Mouse (Mus musculus): Measurements from ENCODE around the gene Gipc3. TPM values are rescaled to one million over a fixed set of nuclear protein-coding genes. Genes with fewer than 3 reads are reported as not detected.
A peak's percentile ranks its signal among the peaks of the same experiment; 100 is the strongest.

The Gipc3 gene
- polyA plus RNA-seq (2014; fragmentation: Nextera tagmentation; extraction: Ambion mirVana), result not detected in 2 replicates

DNA sequence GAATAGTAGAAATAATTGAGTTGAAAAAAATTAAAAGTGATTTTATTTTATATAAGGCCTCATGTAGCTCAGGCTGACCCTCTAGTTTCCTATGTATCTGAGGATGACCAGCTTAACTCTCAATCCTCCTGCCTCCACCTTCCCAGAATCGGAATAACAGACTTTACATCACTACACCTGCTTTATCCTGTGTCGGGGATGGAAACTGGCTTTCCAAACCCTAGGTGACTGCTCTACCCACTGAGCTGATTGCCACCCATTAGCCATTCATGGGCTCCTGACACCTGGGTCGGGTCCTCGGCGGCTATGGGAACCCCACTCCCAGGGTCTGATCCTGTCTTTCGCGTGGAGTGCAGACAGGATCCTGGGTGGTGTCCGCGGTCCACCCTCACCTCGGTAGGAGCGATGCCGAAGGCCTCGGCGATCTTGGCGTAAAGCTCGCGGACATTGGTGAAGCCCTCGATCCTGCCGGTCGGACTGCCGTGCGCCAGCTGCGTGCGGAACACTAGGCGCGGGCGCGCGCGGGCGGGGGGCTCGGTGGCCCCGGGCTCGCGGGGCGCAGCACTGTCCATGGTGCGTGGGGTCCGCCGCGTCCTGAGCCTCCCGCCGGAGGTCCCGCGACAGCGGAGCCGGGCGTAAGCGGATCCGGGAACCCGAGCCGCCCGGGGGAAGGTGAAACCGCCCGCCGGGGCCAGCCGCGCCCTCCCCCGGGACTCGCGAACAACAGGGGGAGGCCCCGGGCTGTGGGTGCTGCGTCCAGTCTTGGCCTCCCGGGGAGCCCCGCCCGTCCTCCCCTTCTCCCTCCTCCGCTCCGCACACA lies at the start of gene Gipc3:
Gipc3 (minus strand) TSS at position 581 of the 820 bp plus-strand sequence.
- peaks cover 38% of the 10 kb centered on the region for H3K27me3 ChIP-seq (replicated peaks; ENCODE audit: control insufficient read depth, insufficient read depth, low read length)
- DNase-seq (ENCODE audit: low spot score), result no peak
- peaks cover 8% of the 10 kb centered on the region; the same call in 1 of the 2 replicates for H3K4me1 ChIP-seq (ENCODE audit: control insufficient read depth, insufficient read depth, low read length)
- no peaks in the 10 kb centered on the region for H3K9me3 ChIP-seq (replicated peaks; ENCODE audit: control insufficient read depth, low read length)
- ATAC-seq, result no peak
- no peak within 1 kb of the TSS for H3K27ac ChIP-seq (ENCODE audit: low read depth, low read length)
- 4% methylated on average over 48 of the region's 67 CpGs for WGBS
- peak within 1 kb of the TSS; percentile 59 for H3K9ac ChIP-seq (ENCODE audit: low read length)
- H3K4me3 ChIP-seq (ENCODE audit: low read depth, low read length), result peak within 1 kb of the TSS; percentile 33
- peak within 1 kb of the TSS; percentile 58 for H3K4me2 ChIP-seq (ENCODE audit: low read length)
- H3K36me3 ChIP-seq (ENCODE audit: control insufficient read depth, insufficient read depth, low read length), result peaks cover 6% of the 10 kb centered on the region

DNA sequence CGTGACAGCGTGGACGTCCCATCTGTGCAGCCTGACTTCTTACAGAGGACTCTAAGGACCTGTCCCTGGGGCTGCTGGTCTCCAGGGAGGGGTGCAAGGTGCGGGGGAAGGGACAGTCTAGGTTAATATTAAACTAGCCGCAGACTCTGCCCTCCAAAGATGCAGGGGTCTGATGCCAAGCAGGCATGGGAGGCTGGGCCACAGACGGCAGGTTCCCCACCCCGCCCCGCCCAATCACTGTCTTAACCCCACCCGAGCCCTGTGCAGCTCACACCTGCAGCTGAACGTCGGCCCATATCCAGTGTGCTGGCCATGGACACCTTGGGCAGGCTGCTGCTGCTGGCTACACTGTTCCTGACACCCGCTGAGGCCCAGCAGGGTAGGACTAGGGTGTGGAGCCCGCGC lies 49.7 kb upstream of the Gipc3 start, which contains the start of gene Smim24:
Smim24 (plus strand) TSS at position 271 of the 405 bp plus-strand sequence.
- Histone ChIP-seq H3K9ac (ENCODE audit: low read length) (peak within 1 kb of the TSS; percentile 50; the same call in 1 of the 2 replicates), H3K4me2 (ENCODE audit: low read length) (peak within 1 kb of the TSS; percentile 42), H3K27ac (ENCODE audit: low read depth, low read length) (no peak within 1 kb of the TSS; the same call in 1 of the 2 replicates), H3K9me3 (replicated peaks; ENCODE audit: control insufficient read depth, low read length) (no peaks in the 10 kb centered on the region), H3K4me1 (ENCODE audit: control insufficient read depth, insufficient read depth, low read length) (no peaks in the 10 kb centered on the region; the same call in 1 of the 2 replicates), H3K4me3 (ENCODE audit: low read depth, low read length) (no peak within 1 kb of the TSS), H3K36me3 (ENCODE audit: control insufficient read depth, insufficient read depth, low read length) (peaks cover 19% of the 10 kb centered on the region), H3K27me3 (replicated peaks; ENCODE audit: control insufficient read depth, insufficient read depth, low read length) (no peaks in the 10 kb centered on the region)
- no peak for DNase-seq (ENCODE audit: low spot score)
- WGBS, result 73% methylated on average over 14 of the region's 14 CpGs
- no peak for ATAC-seq

DNA sequence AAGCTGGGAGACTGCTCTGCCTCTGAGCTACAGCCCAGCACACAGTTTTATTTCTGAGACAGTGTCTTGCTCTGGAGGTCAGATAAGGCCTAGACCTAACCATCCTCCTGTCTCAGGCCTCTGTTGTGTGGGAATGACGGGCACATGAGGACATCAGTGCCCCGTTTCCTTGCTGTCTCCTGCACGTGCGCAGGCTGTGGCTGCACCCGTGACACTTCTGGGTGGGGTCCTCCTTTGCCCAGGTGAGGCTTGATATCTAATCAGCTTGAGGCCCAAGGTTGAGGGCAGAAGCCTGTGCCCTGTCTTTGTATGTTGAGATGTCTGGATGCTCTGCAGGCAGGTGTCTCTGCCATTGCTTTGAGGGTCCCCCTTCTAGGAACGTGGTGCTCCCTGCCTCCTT lies 49.2 kb upstream of the Gipc3 start:
- no peak for ATAC-seq
- H3K9ac ChIP-seq (ENCODE audit: low read length), result no peak overlapping the region
- 85% methylated on average over 6 of the region's 6 CpGs for WGBS
- H3K27ac ChIP-seq (ENCODE audit: low read depth, low read length), result no peak overlapping the region
- H3K27me3 ChIP-seq (replicated peaks; ENCODE audit: control insufficient read depth, insufficient read depth, low read length), result no peaks in the 10 kb centered on the region
- H3K9me3 ChIP-seq (replicated peaks; ENCODE audit: control insufficient read depth, low read length), result no peaks in the 10 kb centered on the region
- no peak overlapping the region for H3K4me2 ChIP-seq (ENCODE audit: low read length)
- no peaks in the 10 kb centered on the region; the same call in 1 of the 2 replicates for H3K4me1 ChIP-seq (ENCODE audit: control insufficient read depth, insufficient read depth, low read length)
- H3K36me3 ChIP-seq (ENCODE audit: control insufficient read depth, insufficient read depth, low read length), result peaks cover 23% of the 10 kb centered on the region
- DNase-seq (ENCODE audit: low spot score), result no peak
- no peak overlapping the region for H3K4me3 ChIP-seq (ENCODE audit: low read depth, low read length)

DNA sequence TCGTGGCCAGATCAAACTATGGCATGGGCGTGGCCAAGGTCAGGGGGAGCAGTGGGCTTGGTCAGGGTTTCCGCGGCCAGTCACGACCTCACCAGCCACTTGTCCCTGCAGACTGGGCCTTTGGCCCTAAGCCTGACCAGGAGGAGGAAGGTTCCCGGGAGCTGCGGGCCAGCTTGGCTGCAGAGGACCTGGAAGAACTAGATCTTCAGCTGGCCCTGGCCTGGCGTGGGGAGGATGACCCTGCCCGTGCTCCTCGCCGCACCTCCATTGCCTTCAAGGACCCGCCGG lies 47.6 kb upstream of the Gipc3 start:
- Histone ChIP-seq H3K27me3 (replicated peaks; ENCODE audit: control insufficient read depth, insufficient read depth, low read length) (no peaks in the 10 kb centered on the region), H3K9me3 (replicated peaks; ENCODE audit: control insufficient read depth, low read length) (no peaks in the 10 kb centered on the region), H3K36me3 (ENCODE audit: control insufficient read depth, insufficient read depth, low read length) (peaks cover 38% of the 10 kb centered on the region), H3K4me3 (ENCODE audit: low read depth, low read length) (no peak overlapping the region), H3K27ac (ENCODE audit: low read depth, low read length) (no peak overlapping the region), H3K9ac (ENCODE audit: low read length) (no peak overlapping the region), H3K4me1 (ENCODE audit: control insufficient read depth, insufficient read depth, low read length) (peaks cover under 1% of the 10 kb centered on the region; the same call in 1 of the 2 replicates), H3K4me2 (ENCODE audit: low read length) (no peak overlapping the region)
- ATAC-seq (no peak), DNase-seq (ENCODE audit: low spot score) (no peak)
- 91% methylated on average over 13 of the region's 13 CpGs for WGBS

DNA sequence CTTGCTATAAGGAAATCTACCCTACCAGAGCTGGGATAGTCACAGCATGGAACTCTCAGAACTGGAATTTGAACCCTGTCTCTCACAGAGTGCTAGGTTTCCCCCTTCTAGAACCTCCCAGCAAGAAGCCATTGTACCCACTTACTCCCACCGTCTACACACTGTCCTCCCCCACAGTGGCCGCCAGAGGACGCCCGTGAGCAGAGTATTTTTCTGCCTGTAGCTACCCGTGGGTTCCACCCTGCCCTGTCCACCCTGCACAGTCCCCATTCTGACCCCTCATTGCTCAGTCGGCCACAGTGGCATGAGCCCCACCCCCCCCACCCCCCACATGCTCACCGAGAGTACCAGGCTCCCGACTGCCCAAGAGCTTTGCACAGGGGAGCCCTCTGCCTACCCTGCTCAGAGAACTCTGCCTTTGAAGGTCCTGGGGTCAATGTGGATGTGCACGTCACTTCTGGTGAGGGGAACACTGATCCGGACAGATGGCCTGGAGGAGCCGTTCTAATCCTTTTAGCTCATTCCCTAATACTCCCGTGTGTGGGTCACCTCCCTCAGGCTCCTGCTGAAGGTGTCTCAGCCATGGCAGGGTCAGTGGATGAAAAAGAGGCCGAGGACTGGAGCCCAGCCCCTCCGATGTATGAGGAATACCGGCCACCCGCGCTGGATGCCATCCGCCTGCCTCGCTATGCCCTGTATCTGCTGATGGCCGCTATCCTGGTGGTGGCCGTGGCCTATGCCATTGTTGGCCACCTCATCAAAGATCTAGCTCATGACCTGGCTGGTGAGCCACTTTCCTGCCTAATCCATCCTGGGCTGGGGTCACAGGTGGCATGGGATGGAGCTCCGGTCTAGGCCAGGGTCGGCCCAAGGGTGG lies 47.0 kb upstream of the Gipc3 start:
- ATAC-seq (peak; percentile 74), DNase-seq (ENCODE audit: low spot score) (peak; percentile 57)
- peaks cover 6% of the 10 kb centered on the region for H3K4me1 ChIP-seq (ENCODE audit: control insufficient read depth, insufficient read depth, low read length)
- peaks cover 38% of the 10 kb centered on the region for H3K36me3 ChIP-seq (ENCODE audit: control insufficient read depth, insufficient read depth, low read length)
- no peak overlapping the region for H3K27ac ChIP-seq (ENCODE audit: low read depth, low read length)
- H3K9me3 ChIP-seq (replicated peaks; ENCODE audit: control insufficient read depth, low read length), result no peaks in the 10 kb centered on the region
- no peaks in the 10 kb centered on the region for H3K27me3 ChIP-seq (replicated peaks; ENCODE audit: control insufficient read depth, insufficient read depth, low read length)
- no peak overlapping the region for H3K4me2 ChIP-seq (ENCODE audit: low read length)
- H3K4me3 ChIP-seq (ENCODE audit: low read depth, low read length), result no peak overlapping the region
- no peak overlapping the region for H3K9ac ChIP-seq (ENCODE audit: low read length)
- 59% methylated on average over 23 of the region's 23 CpGs for WGBS

DNA sequence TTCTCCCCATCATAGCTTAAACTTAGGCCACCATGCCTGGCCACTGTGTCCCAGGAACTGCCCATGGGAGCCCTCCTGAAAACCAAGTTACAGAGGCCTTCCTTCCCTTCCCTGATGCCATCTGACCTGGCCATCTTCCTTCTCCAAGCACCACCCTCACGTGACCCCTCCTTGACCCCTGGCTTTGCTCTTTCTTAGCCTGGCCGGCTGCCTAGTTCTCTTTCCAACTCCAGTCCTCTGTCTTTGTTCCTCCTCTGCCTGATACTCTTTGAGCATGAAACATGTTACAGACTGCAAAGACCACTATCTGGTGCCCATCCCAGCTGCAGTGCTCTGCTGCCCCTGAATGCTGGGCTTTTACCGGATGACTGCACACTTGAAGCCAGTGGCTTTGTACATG lies 46.3 kb upstream of the Gipc3 start:
- H3K9ac ChIP-seq (ENCODE audit: low read length), result no peak overlapping the region
- 53% methylated on average over 3 of the region's 3 CpGs for WGBS
- peaks cover 7% of the 10 kb centered on the region for H3K4me1 ChIP-seq (ENCODE audit: control insufficient read depth, insufficient read depth, low read length)

DNA sequence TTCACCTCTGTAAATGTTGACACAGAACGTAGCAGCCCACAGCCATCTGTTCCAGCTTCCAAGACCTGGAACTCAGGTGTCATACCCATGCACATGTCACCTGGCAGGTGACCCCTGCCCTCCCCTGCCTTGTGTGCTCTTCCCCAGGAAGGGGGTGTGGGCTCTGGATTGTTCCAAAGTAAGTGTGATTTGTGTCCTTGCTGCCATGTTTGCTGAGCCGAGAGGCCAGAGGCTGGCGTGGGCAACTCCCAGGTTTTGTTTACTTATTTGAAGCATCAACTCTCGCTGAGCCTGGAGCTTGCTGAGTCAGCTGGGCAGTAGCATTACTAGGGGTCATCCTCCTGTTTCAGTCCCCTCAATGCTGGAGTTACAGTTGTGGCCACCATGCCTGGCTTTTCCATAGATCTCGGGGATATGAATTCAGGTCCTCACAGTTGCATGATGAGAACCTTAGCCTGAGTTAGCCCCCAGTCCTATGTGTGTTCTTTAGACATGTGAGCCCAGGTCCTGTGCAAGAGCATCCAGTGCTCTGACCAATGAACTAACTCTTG lies 45.5 kb upstream of the Gipc3 start, which contains the start of gene Gm48552:
Gm48552 (plus strand) TSS at position 501 of the 551 bp plus-strand sequence.
- ATAC-seq, result no peak
- H3K36me3 ChIP-seq (ENCODE audit: control insufficient read depth, insufficient read depth, low read length), result peaks cover 38% of the 10 kb centered on the region
- no peak within 1 kb of the TSS for H3K27ac ChIP-seq (ENCODE audit: low read depth, low read length)
- no peak for DNase-seq (ENCODE audit: low spot score)
- WGBS, result 88% methylated on average over 5 of the region's 5 CpGs
- H3K4me1 ChIP-seq (ENCODE audit: control insufficient read depth, insufficient read depth, low read length), result peaks cover 7% of the 10 kb centered on the region
- no peaks in the 10 kb centered on the region for H3K9me3 ChIP-seq (replicated peaks; ENCODE audit: control insufficient read depth, low read length)
- H3K4me2 ChIP-seq (ENCODE audit: low read length), result no peak within 1 kb of the TSS
- no peak within 1 kb of the TSS for H3K4me3 ChIP-seq (ENCODE audit: low read depth, low read length)
- H3K9ac ChIP-seq (ENCODE audit: low read length), result no peak within 1 kb of the TSS
- no peaks in the 10 kb centered on the region for H3K27me3 ChIP-seq (replicated peaks; ENCODE audit: control insufficient read depth, insufficient read depth, low read length)

More for the DNA sequence above, 46.3 kb upstream of the Gipc3 start:
- H3K27ac ChIP-seq (ENCODE audit: low read depth, low read length), result no peak overlapping the region
- no peaks in the 10 kb centered on the region for H3K9me3 ChIP-seq (replicated peaks; ENCODE audit: control insufficient read depth, low read length)
- DNase-seq (ENCODE audit: low spot score) (no peak), ATAC-seq (no peak)
- H3K36me3 ChIP-seq (ENCODE audit: control insufficient read depth, insufficient read depth, low read length), result peaks cover 38% of the 10 kb centered on the region
- H3K4me3 ChIP-seq (ENCODE audit: low read depth, low read length), result no peak overlapping the region
- no peak overlapping the region for H3K4me2 ChIP-seq (ENCODE audit: low read length)
- no peaks in the 10 kb centered on the region for H3K27me3 ChIP-seq (replicated peaks; ENCODE audit: control insufficient read depth, insufficient read depth, low read length)

DNA sequence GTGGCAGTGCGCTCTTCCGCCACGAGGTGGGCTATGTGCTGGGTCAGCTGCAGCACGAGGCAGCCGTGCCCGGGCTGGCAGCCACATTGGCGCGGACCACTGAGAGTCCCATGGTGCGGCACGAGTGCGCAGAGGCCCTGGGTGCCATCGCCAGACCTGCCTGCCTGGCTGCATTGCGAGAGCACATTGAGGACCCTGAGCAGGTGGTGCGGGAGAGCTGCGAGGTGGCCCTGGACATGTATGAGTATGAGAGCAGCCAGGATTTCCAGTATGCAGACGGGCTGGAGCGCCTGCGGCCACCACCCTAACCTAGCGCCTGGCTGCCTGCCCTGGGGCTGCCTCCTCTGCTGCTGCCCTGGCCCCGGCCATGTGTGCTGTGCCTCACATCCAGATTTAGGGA lies 44.6 kb upstream of the Gipc3 start:
- Histone ChIP-seq H3K36me3 (ENCODE audit: control insufficient read depth, insufficient read depth, low read length) (peaks cover 38% of the 10 kb centered on the region), H3K9me3 (replicated peaks; ENCODE audit: control insufficient read depth, low read length) (no peaks in the 10 kb centered on the region), H3K4me2 (ENCODE audit: low read length) (no peak overlapping the region), H3K27me3 (replicated peaks; ENCODE audit: control insufficient read depth, insufficient read depth, low read length) (no peaks in the 10 kb centered on the region), H3K4me1 (ENCODE audit: control insufficient read depth, insufficient read depth, low read length) (peaks cover 7% of the 10 kb centered on the region), H3K9ac (ENCODE audit: low read length) (no peak overlapping the region), H3K4me3 (ENCODE audit: low read depth, low read length) (no peak overlapping the region), H3K27ac (ENCODE audit: low read depth, low read length) (no peak overlapping the region)
- ATAC-seq (no peak), DNase-seq (ENCODE audit: low spot score) (no peak)
- 96% methylated on average over 20 of the region's 20 CpGs for WGBS

Data from forebrain, embryonic 14.5 days (tissue).